Mouse (Mus musculus): ENCODE measurements around the gene Gm960.

The Gm960 gene

DNA sequence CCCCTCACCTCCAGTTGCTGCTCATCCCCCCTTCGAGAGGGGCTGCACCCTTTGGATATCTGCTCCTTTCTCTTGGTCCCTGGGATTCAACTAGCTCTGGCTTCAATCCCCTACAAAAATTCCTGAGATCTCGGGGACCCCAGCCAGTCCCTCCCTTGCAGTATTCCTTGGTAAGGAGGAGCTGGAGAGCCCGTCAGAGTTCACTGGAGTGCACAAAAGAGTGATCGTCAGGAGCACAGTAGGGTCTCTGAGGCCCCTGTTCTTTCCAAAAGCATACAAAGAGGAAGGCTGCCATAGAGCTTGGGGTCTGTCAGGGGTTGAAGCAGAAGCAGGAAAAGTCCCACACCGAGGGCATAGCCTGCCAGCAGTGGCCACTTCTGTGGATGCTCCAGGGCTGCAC is 75.7 kb downstream of the Gm960 start:
- DNase-seq = no peak

- DNase-seq = no peak
Observed at GRCm38 (mm10) chr19:4620721-4621120, 77.7 kb downstream of the Gm960 start.

DNA sequence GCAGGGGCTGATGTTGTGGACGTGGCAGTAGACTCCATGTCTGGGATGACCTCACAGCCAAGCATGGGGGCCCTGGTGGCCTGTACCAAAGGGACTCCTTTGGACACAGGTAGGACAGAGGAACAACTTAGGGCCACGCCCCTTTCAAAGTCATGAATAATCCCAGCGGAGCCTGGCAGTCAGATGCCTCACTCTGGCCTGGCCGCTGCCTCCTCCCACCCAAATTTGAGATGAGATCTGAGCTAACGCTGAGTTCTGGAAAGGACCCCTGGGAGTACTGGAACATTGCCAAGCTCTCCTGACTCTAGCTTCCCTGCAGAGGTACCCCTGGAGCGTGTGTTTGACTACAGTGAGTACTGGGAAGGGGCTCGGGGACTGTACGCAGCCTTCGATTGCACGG is 79.0 kb downstream of the Gm960 start:
- DNase-seq = no peak

GRCm38 (mm10) chr19:4618183-4618582 is 80.3 kb downstream of the Gm960 start:
- no peak for DNase-seq

- DNase-seq = no peak
Observed at GRCm38 (mm10) chr19:4616546-4616945, 81.9 kb downstream of the Gm960 start.

- DNase-seq = peak; percentile 77 to 81
Observed at GRCm38 (mm10) chr19:4615151-4616093, 83.0 kb downstream of the Gm960 start, which contains the start of gene Lrfn4. Gene Lrfn4 (minus strand): TSS chr19:4615667.

GRCm38 (mm10) chr19:4614305-4615150 is 83.9 kb downstream of the Gm960 start:
- DNase-seq = no peak

DNA sequence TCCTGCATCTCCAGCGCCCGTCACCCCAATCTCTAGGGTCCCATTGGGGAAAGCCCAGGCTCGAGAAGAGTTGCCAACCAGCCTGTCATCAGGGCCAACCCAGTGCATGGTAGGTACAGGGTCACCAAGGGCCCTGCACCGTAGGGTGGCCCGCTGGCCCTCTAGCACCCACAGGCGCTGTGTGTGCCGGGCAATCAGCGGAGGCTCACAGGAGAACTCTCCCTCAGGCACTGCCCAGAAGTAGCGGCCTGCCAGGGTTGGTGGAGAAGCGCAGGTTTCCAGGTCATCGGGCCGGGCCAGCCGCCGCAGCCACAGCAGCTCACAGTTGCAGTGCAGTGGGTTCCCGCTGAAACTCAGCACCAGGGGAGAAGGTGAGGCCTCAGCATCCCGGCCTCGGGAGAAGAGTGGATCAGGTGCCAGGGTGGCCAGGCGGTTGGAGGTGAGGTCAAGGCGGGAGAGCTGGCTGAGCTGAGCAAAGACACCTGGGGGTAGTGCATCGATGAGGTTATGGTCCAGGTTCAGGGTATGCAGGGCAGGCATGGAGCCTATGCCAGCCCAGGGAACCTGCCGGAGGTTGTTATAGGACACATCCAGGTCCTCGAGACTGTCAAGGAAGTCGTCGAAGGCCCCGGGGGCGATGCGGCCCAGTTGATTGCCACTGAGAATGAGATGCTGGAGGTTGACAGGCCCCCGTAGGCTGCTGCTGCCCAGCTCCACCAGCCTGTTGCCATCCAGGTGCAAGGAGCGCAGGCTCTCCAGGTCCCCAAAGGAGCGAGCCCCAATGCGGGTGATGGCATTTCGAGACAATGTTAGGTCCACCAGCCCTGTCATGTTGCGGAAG is 84.8 kb downstream of the Gm960 start:
- no peak for DNase-seq

GRCm38 (mm10) chr19:4612181-4612961 is 86.1 kb downstream of the Gm960 start:
- DNase-seq = no peak

DNA sequence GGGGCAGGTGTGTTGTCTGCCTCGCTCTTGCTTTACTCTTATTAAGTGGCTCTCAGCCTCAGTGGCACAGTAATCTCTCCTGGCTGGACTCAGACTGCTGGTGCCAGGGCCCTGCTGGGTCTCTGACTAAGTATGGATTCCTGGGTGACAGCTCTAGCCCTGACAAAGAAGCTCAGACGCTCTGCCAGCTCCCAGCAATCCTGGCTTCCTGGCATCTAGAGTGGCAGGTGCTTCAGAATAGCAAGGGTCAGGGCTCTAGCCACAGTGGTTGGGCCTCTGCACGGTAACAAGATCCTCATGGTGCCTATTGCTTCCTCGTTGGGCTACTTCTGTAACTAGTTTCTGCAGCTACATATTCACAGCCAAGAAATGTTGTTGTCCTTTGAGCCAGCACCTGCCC is 88.4 kb downstream of the Gm960 start:
- no peak for DNase-seq

- DNase-seq = no peak
Observed at GRCm38 (mm10) chr19:4608511-4608910, 90.0 kb downstream of the Gm960 start.

- DNase-seq = no peak
Observed at GRCm38 (mm10) chr19:4607406-4607805, 91.1 kb downstream of the Gm960 start.

GRCm38 (mm10) chr19:4605654-4606053 is 92.8 kb downstream of the Gm960 start:
- DNase-seq = no peak

GRCm38 (mm10) chr19:4603801-4604723 is 94.4 kb downstream of the Gm960 start:
- peak; percentile 55 to 81 for DNase-seq

GRCm38 (mm10) chr19:4602459-4602858 is 96.0 kb downstream of the Gm960 start:
- no peak for DNase-seq

DNA sequence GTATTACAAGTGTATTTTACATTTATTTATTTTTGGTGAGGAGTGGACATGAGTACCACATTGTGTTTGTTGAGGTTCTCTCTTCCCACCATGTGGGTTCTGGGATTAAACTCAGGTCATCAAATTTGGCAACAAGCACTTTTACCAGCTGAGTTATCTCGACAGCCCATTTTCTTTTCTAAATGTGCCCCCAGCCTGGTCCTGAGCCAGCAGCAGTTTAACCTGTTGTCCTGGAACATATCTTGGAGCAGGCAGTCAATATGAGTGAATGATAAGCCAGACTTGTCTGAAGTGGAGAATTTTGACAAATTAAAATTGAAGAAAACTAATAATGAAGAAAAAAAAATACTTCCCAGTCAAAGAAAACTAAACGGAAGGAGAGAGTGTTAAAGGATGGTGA is 102.4 kb downstream of the Gm960 start:
- peak; percentile 60 to 68 for DNase-seq

DNA sequence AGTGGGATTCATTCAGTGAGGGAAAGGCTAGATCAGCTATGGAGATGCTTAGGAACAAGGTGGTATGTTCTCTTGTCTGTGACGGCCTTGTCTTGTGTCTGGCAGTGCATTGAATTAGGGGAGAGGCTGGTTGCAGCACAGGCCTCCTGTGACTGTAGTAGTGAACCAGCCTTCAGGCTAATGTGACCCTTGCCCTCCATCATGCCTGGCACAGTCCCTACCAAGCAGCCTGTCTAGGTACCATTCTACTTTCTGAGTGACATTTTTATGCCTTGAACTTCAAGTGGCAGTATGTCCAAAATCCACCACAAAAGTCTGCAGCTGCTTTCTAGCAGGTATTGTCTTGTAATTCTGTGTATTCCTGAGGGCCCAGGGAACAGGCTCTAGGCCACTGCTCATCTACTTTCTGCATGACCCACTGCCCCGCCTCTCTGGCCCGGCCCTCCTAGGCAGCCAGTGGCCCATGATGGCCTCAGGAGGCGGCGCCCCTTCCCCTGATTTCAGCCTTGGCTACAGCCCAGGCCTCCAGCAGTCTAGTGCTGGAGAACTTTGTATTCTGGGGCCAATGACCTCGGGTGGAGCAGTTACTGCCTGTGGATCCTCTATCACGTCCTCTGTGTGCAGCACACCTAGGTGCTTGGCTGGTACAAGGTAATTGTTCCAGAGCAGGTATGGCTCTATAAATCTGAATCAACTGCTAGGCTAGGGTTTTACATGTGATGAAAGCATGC is 104.5 kb downstream of the Gm960 start:
- peak; percentile 88 to 92 for DNase-seq

- peak; percentile 47 to 60 for DNase-seq
Observed at GRCm38 (mm10) chr19:4590025-4590424, 108.4 kb downstream of the Gm960 start.

DNA sequence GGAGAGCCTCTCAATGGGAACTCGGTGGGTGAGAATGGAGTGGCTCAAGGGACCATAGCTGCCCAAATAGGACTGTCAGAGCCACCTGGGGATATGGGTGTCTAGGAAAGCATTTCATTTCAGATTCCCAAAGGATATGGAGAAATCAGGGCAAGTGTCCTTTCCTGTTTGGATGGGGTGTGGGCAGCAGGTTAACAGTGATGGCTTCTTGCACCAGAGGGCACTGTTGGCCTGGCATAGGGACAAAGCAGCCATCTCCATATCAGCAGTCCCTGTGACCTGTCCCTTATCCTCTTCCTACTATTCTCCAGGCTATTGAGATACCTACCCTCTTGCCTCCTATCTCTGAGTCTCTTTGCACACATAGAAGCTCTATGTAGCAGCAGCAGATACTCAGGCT is 109.4 kb downstream of the Gm960 start:
- DNase-seq = peak in 1 of 2 experiments; percentile 57

DNA sequence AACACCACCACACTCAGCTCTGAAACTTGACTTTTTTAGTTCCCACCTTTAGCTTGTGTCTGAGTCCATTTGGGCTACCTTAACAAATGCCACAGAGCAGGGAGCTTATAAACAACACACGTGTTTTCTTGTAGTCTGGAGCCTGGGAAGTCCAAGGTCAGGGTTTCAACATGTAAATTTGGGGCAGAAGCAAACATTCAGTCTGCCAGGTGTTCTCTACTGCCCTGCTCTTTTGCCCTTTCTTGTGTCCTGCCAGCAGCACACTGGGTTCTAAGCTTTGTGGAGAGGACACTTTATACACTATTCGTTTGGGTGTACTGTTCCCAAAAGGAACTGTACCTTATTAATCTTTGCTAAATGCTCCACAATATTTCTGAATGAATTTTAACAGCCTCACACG is 110.0 kb downstream of the Gm960 start:
- DNase-seq = peak; percentile 48 to 55
